Mouse (Mus musculus): Measurements from ENCODE around the gene Amz2. TPM values are rescaled to one million over a fixed set of nuclear protein-coding genes. Genes with fewer than 3 reads are reported as not detected.

Amz2 gene
- polyA plus RNA-seq, 1 experiment from 2014 or later = 50.2 TPM

Small RNA genes lying within 50 kb of the gene (microRNA-seq; reads per million reads assigned to microRNA genes)
- not detected for gene Gm25540

Other genes starting within 250 kb of the Amz2 start
- 2.1 and 3.0 TPM in 2 replicates for gene Rgs9, start 127.8 kb upstream of the Amz2 start, polyA plus RNA-seq (2016; fragmentation: Nextera tagmentation; extraction: Ambion mirVana)
- gene Gna13, start 63.1 kb upstream of the Amz2 start, polyA plus RNA-seq (2016; fragmentation: Nextera tagmentation; extraction: Ambion mirVana) = 20.7 and 20.9 TPM in 2 replicates
- gene 9930022D16Rik, start 12.0 kb upstream of the Amz2 start, polyA plus RNA-seq (2016; fragmentation: Nextera tagmentation; extraction: Ambion mirVana) = not detected in 2 replicates
- gene Arsg, start 47.4 kb downstream of the Amz2 start, polyA plus RNA-seq (2016; fragmentation: Nextera tagmentation; extraction: Ambion mirVana) = 2.4 and 2.6 TPM in 2 replicates
- gene Slc16a6, start 47.7 kb downstream of the Amz2 start, polyA plus RNA-seq (2016; fragmentation: Nextera tagmentation; extraction: Ambion mirVana) = 4.0 and 5.4 TPM in 2 replicates
- 12.9 and 13.6 TPM in 2 replicates for gene Wipi1, start 186.0 kb downstream of the Amz2 start, polyA plus RNA-seq (2016; fragmentation: Nextera tagmentation; extraction: Ambion mirVana)
- 413 and 445 TPM in 2 replicates for gene Prkar1a, start 223.5 kb downstream of the Amz2 start, polyA plus RNA-seq (2016; fragmentation: Nextera tagmentation; extraction: Ambion mirVana)